Mouse (Mus musculus): ENCODE results near the gene Adm. TPM values are rescaled to one million over a fixed set of nuclear protein-coding genes. Genes with fewer than 3 reads are reported as not detected.

Adm gene
- polyA plus RNA-seq, 1 experiment from 2014 or later: 3.2 TPM

DNA sequence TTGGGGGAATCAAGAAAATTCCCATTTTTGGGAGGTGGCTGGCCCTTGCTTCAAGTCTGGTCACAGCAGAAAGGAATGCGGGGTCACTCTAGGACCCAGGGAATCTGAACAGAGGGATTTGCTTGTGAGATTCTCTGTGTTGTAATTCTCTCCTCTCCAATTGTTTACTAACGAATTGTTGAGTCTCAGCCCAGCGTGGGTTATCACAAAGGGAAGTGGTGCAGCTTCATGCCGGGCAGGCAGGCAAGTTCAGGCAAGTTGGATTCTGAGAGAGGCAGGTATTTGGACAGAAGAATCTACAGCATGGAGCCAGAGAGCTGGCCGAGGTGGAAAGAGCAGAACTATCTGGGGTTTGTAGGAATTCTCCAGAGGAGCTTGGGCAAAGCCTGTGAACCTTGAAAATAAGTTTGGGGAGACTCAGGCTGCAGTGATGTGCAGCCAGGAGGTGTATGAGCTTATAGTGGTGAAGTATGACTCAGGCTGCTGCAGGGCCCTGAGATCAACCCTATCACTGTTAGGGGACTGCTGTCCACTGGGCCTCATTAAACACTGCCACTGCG lies 43.7 kb downstream of the Adm start:
- Histone ChIP-seq H3K4me1 (ENCODE audit: control insufficient read depth, insufficient read depth, low read length) (no peaks in the 10 kb centered on the region), H3K4me3 (replicated peaks; ENCODE audit: low read depth, low read length) (no peak overlapping the region), H3K9ac (replicated peaks; ENCODE audit: low read length) (no peak overlapping the region), H3K27ac (replicated peaks; ENCODE audit: low read depth, low read length) (no peak overlapping the region), H3K9me3 (ENCODE audit: control insufficient read depth, low read length) (no peaks in the 10 kb centered on the region), H3K27me3 (ENCODE audit: control insufficient read depth, insufficient read depth, low read length) (no peaks in the 10 kb centered on the region), H3K4me2 (ENCODE audit: low read length) (no peak overlapping the region), H3K36me3 (ENCODE audit: control insufficient read depth, insufficient read depth, low read length) (no peaks in the 10 kb centered on the region)
- WGBS: 50% methylated on average over 6 of the region's 6 CpGs
- no peak for DNase-seq
- ATAC-seq (ENCODE audit: low FRiP score, low TSS enrichment): no peak

Other genes with a start within 250 kb of the Adm start
- 73.5 and 77.4 TPM in 2 replicates for gene Sbf2, start 12.7 kb upstream of the Adm start, polyA plus RNA-seq (2014; fragmentation: Nextera tagmentation; extraction: Ambion mirVana)
- gene Ampd3, start 140.5 kb downstream of the Adm start, polyA plus RNA-seq (2014; fragmentation: Nextera tagmentation; extraction: Ambion mirVana): 7.8 and 8.2 TPM in 2 replicates
- gene Rnf141, start 216.8 kb downstream of the Adm start, polyA plus RNA-seq (2014; fragmentation: Nextera tagmentation; extraction: Ambion mirVana): 24.0 and 38.3 TPM in 2 replicates
- 4.7 TPM in 1 of 2 replicates, not detected in the other for gene Lyve1, start 235.6 kb downstream of the Adm start, polyA plus RNA-seq (2014; fragmentation: Nextera tagmentation; extraction: Ambion mirVana)